Mouse (Mus musculus) olfactory bulb, adult 2 months (tissue): ENCODE data around the gene Rccd1.

Experiments
- CTCF ChIP-seq: fragments of 200-500 bp; IDR thresholded peaks from 2 replicates; pipeline ENCODE4 v1.5.1; 2012; ENCODE audit warnings: low read depth, mild to moderate bottlenecking, low read length, moderate library complexity; ENCODE audit not compliant: insufficient read depth
- POLR2A ChIP-seq: fragments of 200-500 bp; IDR thresholded peaks from 2 replicates; pipeline ENCODE4 v1.6.1; 2012; ENCODE audit warnings: mild to moderate bottlenecking, low read depth, low read length, moderate library complexity; ENCODE audit not compliant: insufficient read depth

DNA sequence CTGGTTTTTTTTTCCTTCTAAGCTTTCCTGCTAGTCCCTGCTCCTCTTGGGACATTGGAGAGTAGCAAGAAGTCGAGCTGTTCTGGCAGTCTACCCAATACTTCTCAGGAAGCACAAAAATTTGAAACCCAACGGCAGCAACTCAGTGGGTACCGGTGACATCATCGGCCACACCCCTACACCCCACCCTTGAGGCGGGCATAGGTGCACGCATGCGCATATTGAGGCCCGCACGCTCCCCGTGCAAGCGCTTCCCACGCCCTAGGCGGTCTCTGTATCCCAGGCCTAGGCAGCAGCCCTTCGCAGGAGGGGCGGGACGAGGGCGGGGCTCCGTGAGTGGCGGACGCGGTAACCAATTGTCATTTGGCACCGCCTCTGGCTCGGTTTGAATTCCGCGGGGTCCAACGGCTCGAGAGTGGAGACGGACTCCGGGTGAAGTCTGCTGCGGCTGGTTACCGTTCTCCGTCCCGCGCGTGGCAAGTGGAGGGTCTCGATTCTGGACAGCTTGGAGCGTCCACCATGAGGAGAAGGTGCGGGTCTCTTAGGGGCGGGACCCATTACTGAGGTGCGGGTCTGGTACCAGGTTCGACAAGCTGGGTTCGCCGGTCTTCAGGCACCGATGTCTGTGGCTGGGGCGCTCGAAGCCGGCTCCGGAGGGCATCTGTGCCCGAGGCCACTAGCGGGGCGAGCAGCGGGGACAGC is 30.0 kb downstream of the Rccd1 start, which contains the start of gene Prc1:
- TF ChIP-seq CTCF (no peak), POLR2A (no peak)
